Mouse (Mus musculus) right cerebral cortex, postnatal 36 days (tissue): ENCODE measurements at regions not wholly inside any gene's neighbourhood (a gene's known extent, or its start where the extent isn't known, plus 50 kb on each side); places are given as distances from the start of the nearest gene placed in this dataset.
A peak's percentile ranks its signal among the peaks of the same experiment; 100 is the strongest.
"Not testable (repeated sequence)": the region's sequence is repeated elsewhere in the genome, so short reads cannot be mapped to it uniquely, and the experiment has no call there.

Experiments used
- DNase-seq, 2 experiments: peaks; one replicate each; pipeline ENCODE4 v3.0.0; 2022; ENCODE audit warnings: low spot score in 2 of 2, mixed read lengths in 1 of 2

DNA sequence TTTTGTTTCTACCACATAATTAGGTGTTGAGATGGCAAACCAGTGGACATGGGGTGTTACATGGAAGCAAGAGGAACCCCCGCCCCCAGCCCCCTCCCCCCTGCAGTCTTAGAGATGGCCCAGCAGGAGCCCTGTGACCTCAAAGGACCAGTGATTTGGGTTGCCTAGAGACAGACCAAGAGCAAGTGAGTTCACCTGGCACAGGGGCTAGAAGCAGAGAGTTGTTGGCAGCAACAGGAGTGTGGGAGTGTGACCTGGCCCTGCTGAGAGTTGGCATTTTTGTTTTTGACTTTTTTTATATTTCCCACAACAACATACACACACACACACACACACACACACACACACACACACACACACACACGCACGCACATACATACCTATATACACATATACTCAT, 987.9 kb downstream of the Cdh18 start:
- DNase-seq, result no peak

DNA sequence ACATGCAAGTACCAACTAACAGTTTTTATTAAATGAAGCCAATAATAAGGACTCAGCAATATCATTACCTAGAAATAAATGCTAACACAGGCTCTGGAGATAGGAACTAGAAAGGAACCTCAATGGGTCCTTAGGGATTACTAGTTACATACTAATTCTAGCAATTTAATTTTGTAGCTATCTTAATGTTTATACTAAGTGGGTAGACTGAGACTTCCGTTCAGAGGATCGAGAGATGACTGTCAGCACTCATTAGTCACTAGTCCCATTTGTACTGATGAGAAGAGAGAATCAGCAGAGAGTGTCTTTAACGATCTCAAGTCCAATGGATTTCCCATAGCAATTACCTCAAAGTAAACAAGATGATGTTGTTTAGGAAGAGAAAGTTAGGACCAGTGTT, 988.6 kb downstream of the Cdh18 start:
- DNase-seq, result no peak

DNA sequence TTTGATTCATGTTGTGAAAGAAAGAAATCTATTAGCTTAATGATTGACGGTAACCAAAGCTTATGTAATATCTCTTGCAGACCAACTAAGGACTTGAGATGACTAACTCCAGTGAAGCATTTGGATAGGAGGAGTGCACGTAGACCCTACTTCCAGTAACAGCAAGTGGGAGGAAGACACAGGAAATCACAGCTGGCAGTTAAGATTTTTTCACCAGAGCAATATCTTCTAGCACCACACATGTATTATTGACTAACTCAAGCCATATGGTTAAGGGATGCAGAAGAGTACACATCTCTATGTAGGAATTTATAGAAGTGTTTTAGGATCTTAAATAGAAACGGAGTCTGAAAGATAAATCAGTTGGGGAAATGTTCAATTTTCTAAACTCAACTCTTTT, 1011.3 kb downstream of the Cdh18 start:
- peak in 1 of 2 experiments; percentile 5 for DNase-seq

DNA sequence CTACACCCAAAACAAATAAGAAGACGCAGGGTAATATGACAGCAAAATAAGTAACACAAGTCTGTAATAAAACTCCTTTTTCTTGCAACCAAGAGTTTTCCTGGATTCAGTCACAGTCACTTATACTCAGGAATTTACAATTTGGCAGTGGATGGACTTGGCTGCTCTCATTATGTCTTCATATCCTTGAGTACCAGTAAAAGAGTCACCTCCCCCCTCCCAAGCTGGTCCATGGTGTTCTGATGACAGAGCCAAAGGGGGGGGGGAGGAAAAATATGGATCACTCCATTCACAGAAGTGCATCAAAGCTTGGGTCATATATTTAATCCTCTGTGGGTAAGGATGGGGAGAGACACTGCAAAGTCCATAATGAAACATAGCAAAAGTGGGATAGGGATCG, 1013.4 kb downstream of the Cdh18 start:
- DNase-seq, result no peak

DNA sequence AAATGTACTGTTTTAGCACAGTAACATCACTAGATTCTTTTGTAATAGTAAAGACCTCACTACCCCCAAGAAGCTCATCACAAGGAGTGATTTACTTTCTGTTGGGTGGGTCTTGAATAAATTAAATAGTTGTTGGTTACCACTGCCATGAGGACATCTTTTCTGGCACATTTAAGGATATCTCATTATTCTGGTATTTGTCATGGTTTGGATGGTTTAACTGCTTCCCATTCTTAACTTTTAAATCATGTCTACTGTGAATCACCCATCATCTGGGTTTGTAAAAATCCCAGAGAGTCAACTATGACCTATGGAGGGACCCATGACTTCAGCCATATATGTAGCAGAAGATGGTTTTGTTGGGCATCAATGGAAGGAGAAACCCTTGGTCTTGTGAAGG, 1016.2 kb downstream of the Cdh18 start:
- no peak for DNase-seq

DNA sequence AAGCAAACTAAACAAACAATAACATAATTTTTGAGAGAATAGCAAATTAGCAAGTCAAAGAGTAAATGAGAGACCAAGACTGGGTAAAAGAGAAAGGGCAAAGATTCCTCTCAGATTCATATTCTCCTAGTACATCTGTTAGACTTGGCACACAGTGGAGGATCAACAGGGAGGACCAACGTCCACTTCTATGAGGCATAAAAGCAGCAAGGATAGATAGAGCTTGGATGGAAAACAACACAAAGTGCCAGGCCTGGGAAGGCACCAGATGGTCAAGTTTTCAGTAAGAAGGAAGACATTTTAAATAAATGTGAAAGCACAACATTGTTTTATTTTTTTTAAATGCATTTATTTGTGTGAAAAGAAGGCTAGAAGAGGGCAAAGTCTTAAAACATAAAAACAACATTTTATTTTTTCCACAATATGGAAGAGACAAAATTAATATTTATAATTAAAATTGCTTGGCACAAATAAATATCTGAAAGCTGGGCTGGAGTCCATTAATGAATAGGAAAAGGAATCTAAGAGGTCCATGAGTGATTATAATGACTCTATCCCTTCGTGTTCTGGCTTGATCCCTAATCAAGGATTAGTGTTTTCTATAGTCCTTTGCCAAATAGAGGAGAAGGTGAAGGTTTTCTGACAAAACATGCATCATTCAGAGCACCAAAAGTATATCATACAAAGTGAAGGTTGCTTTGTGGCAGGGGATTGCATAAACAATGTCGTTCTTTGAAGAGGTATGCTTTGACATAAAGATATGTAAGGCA, 1018.2 kb downstream of the Cdh18 start:
- no peak for DNase-seq

DNA sequence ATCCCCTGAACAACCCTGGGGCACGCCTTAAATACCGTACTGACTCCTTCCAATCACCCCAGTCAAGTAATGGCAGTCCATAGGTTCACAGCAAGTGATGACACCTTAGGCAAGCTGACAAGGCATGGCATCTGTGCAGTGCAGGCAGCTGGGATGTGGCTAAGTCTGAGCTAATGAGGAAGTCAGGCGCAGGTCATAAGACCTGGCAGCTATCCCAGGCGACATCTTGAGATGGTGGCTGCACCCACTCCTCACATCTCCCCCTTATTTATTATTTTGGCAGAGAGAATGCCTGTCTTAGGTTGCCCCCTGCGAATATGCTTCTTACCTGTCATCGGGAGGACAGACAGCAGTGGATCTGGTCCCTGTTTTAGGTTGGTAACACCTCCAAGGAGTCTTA, 1019.8 kb downstream of the Cdh18 start:
- not testable (repeated sequence) for DNase-seq

DNA sequence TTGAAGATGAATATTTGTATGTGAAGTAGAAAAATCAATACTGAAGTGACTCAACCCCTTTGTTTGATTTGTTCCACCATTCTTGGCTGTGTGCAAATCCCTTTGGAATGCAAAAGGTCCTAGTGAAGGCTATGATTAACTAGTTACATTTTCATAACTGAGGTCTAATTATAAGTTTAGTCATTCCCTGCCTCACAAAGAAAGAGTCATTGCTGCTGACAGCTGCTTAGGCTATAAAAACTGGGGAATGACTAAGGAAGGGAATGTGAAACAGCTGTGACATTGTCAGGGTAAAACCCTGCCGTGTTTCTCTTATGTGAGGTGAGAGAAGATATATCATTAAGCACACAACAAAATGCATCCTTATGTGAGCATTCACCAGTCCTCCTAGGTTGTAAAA, 1033.1 kb downstream of the Cdh18 start:
- DNase-seq, result no peak

DNA sequence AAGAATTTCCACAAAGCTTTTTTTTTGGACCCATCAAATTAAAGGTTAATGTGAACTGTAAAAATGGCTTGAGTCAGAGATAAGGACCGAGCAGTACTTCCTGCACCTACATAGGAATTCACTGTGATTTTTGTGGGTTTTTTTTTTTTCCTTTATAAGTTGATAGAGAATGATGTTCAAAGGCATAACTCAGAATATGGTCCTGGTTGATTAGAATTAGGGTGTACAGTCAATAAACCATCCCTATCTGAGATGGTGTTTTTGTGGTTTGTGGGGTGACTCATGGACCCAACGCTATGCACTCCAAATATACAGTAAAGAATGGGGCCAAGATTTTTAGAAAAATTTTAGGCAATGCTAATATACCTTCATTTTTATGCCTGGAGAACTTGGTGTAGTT, 1041.6 kb downstream of the Cdh18 start:
- DNase-seq, result no peak

DNA sequence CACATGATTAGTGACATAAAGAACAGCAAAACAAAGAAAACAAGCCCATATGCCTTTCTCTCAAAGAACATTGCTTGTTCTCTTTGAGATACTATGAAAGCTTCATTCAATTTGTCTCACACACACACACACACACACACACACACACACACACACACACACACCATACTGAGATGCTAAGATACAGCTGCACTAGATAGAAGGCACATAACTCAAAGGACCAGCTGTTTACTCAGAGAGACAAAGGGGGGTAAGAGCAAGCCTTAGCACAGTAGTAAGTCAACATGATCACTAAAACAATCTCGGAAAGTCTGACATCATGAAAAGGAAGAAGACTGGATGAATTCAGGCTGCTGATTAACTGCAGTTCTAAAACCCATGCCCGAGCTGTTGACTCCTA, 1051.6 kb downstream of the Cdh18 start:
- no peak for DNase-seq
